Mouse (Mus musculus): ENCODE measurements around the gene Slc23a2.

The Slc23a2 gene

GRCm38 (mm10) chr2:132017611-132018010 lies 127.3 kb downstream of the Slc23a2 start:
- DNase-seq, result no peak

- no peak for DNase-seq
Observed at GRCm38 (mm10) chr2:132016034-132016433, 128.9 kb downstream of the Slc23a2 start.

GRCm38 (mm10) chr2:132013152-132013551 lies 131.8 kb downstream of the Slc23a2 start:
- no peak for DNase-seq

GRCm38 (mm10) chr2:132010781-132011180 lies 134.1 kb downstream of the Slc23a2 start:
- no peak for DNase-seq

- no peak for DNase-seq
Observed at GRCm38 (mm10) chr2:132008186-132008585, 136.7 kb downstream of the Slc23a2 start.

GRCm38 (mm10) chr2:132007475-132007819 lies 137.5 kb downstream of the Slc23a2 start:
- DNase-seq, result no peak

- DNase-seq, result peak; percentile 38
Observed at GRCm38 (mm10) chr2:132006561-132007474, 138.1 kb downstream of the Slc23a2 start.

GRCm38 (mm10) chr2:132005445-132005844 lies 139.5 kb downstream of the Slc23a2 start:
- DNase-seq, result no peak

GRCm38 (mm10) chr2:132004495-132005136 lies 140.3 kb downstream of the Slc23a2 start:
- no peak for DNase-seq

GRCm38 (mm10) chr2:132003916-132004315 lies 141.0 kb downstream of the Slc23a2 start:
- DNase-seq, result no peak
